Mouse (Mus musculus) kidney, postnatal 0 days (tissue): ENCODE data around the gene Kalrn. TPM values are rescaled to one million over a fixed set of nuclear protein-coding genes. Genes with fewer than 3 reads are reported as not detected.
A peak's percentile ranks its signal among the peaks of the same experiment; 100 is the strongest.
"Not testable (repeated sequence)": the region's sequence is repeated elsewhere in the genome, so short reads cannot be mapped to it uniquely, and the experiment has no call there.

ENCODE experiments used
- ATAC-seq: fragments of 200-750 bp; cut with Nextera tagmentation; replicated peaks from 2 replicates; pipeline ENCODE4 v1.8.0; 2017; ENCODE audit warnings: low read depth, moderate number of reproducible peaks, moderate TSS enrichment, moderate library complexity; ENCODE audit not compliant: low FRiP score
- DNase-seq: peaks from one replicate; pipeline ENCODE4 v3.0.0-alpha.2; 2016; ENCODE audit warnings: low spot score
- H3K27ac ChIP-seq: fragments of 300-500 bp; sonication (generic); 2 replicates; pipeline ENCODE4 v1.5.1; 2014; ENCODE audit warnings: mild to moderate bottlenecking
- H3K27me3 ChIP-seq: fragments of 300-500 bp; sonication (generic); 2 replicates; pipeline ENCODE4 v1.6.1; 2014; ENCODE audit warnings: low read length, mixed read lengths; ENCODE audit not compliant: insufficient read depth
- H3K36me3 ChIP-seq: fragments of 300-500 bp; sonication (generic); 2 replicates; pipeline ENCODE4 v1.6.1; 2014; ENCODE audit warnings: low read length, mixed read lengths; ENCODE audit not compliant: insufficient read depth
- H3K4me1 ChIP-seq: fragments of 300-500 bp; sonication (generic); replicated peaks from 2 replicates; pipeline ENCODE4 v1.6.1; 2014; ENCODE audit warnings: antibody characterized with exemption, low read length, mixed read lengths; ENCODE audit not compliant: insufficient read depth
- H3K4me2 ChIP-seq: fragments of 300-500 bp; sonication (generic); 2 replicates; pipeline ENCODE4 v1.6.1; 2014; ENCODE audit warnings: mild to moderate bottlenecking, low read length, moderate library complexity, mixed read lengths
- H3K4me3 ChIP-seq: fragments of 300-500 bp; sonication (generic); replicated peaks from 2 replicates; pipeline ENCODE4 v1.5.1; 2014; ENCODE audit warnings: low read depth, low read length
- H3K9ac ChIP-seq: fragments of 300-500 bp; sonication (generic); 2 replicates; pipeline ENCODE4 v1.6.1; 2014; ENCODE audit warnings: low read depth, low read length
- H3K9me3 ChIP-seq: fragments of 300-500 bp; sonication (generic); replicated peaks from 2 replicates; pipeline ENCODE4 v1.6.1; 2016; ENCODE audit warnings: low read length, inconsistent platforms, mixed read lengths
- CTCF ChIP-seq: IDR thresholded peaks from 2 replicates; pipeline ENCODE4 v1.5.1; 2016; ENCODE audit warnings: antibody characterized with exemption, low read depth, mild to moderate bottlenecking, moderate library complexity
- WGBS: fragments of 180-500 bp; shearing (Covaris S2); extraction: QIAGEN DNeasy Blood & Tissue Kit; methylation state at CpG from one replicate; pipeline ENCODE4 v1.1.7; 2014; 5-methylcytosine and 5-hydroxymethylcytosine counted together
- polyA plus RNA-seq: library from polyadenylated mRNA; unstranded; fragments of >200 nt; fragmentation: Nextera tagmentation; extraction: Ambion mirVana; gene quantifications from 2 replicates; pipeline ENCODE4 v1.2.1, GENCODE M21; 2015

The Kalrn gene
- polyA plus RNA-seq, 1 experiment from 2014 or later = 20.0 TPM

- no peak for DNase-seq
- Histone ChIP-seq H3K36me3 (no peaks in the 10 kb centered on the region), H3K9ac (no peak overlapping the region), H3K4me3 (no peak overlapping the region), H3K4me2 (no peak overlapping the region), H3K9me3 (no peaks in the 10 kb centered on the region), H3K4me1 (no peaks in the 10 kb centered on the region), H3K27me3 (no peaks in the 10 kb centered on the region), H3K27ac (no peak overlapping the region)
- TF ChIP-seq CTCF = no peak
- ATAC-seq = no peak
- 82% methylated on average over 9 of the region's 9 CpGs for WGBS
Measured at GRCm38 (mm10) chr16:34307458-34307857, 265.9 kb downstream of the Kalrn start.

GRCm38 (mm10) chr16:34305586-34305985, 267.7 kb downstream of the Kalrn start:
- Histone ChIP-seq H3K4me1 (no peaks in the 10 kb centered on the region), H3K4me3 (no peak overlapping the region), H3K27ac (no peak overlapping the region), H3K36me3 (no peaks in the 10 kb centered on the region), H3K27me3 (no peaks in the 10 kb centered on the region), H3K9me3 (no peaks in the 10 kb centered on the region), H3K9ac (no peak overlapping the region), H3K4me2 (no peak overlapping the region)
- no peak for DNase-seq
- 74% methylated on average over 4 of the region's 4 CpGs for WGBS
- TF ChIP-seq CTCF = no peak
- no peak for ATAC-seq

- not testable (repeated sequence) for H3K4me2 ChIP-seq, H3K4me1 ChIP-seq, H3K27ac ChIP-seq, H3K9me3 ChIP-seq, H3K9ac ChIP-seq, H3K36me3 ChIP-seq, H3K27me3 ChIP-seq, H3K4me3 ChIP-seq, ATAC-seq
- DNase-seq = peak; percentile 34
- peak; percentile 67 for TF ChIP-seq CTCF
- WGBS = 72% methylated on average over 4 of the region's 4 CpGs
Measured at GRCm38 (mm10) chr16:34303818-34304217, 269.5 kb downstream of the Kalrn start.

DNA sequence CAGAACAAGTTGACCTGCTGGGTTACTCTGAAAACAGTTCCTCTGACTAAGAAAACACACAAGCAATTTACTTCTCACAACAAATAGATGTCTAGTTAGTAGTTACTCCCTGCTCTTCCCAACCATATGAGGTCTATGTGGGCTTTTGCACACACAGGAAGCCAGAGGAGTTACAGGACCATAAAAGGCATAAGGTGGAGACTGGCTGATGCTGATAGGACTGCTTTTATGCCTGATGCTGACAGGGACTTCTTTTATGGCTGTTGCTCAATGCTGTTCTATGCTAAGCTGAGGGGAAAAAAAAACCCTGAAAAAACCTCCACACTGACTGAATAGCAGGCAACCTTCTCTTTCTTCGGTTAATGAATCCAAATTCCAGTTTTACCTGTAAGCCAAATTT, 270.8 kb downstream of the Kalrn start:
- Histone ChIP-seq H3K9ac (no peak overlapping the region), H3K9me3 (no peaks in the 10 kb centered on the region), H3K27me3 (no peaks in the 10 kb centered on the region), H3K36me3 (no peaks in the 10 kb centered on the region), H3K4me1 (no peaks in the 10 kb centered on the region), H3K4me2 (no peak overlapping the region), H3K4me3 (no peak overlapping the region), H3K27ac (no peak overlapping the region)
- no peak for TF ChIP-seq CTCF
- WGBS = 92% methylated on average over 1 of the region's 1 CpGs
- DNase-seq (no peak), ATAC-seq (no peak)

GRCm38 (mm10) chr16:34302063-34302462, 271.3 kb downstream of the Kalrn start:
- Histone ChIP-seq H3K9ac (no peak overlapping the region), H3K9me3 (no peaks in the 10 kb centered on the region), H3K27me3 (no peaks in the 10 kb centered on the region), H3K4me3 (no peak overlapping the region), H3K4me2 (no peak overlapping the region), H3K36me3 (no peaks in the 10 kb centered on the region), H3K4me1 (no peaks in the 10 kb centered on the region), H3K27ac (no peak overlapping the region)
- ATAC-seq (no peak; the same call in 1 of the 2 replicates), DNase-seq (no peak)
- peak; percentile 53 for TF ChIP-seq CTCF
- 87% methylated on average over 1 of the region's 1 CpGs for WGBS

- H3K27ac ChIP-seq = no peak overlapping the region
- H3K9ac ChIP-seq = no peak overlapping the region
- no peak overlapping the region for H3K4me2 ChIP-seq
- H3K4me3 ChIP-seq = no peak overlapping the region
- H3K27me3 ChIP-seq = no peaks in the 10 kb centered on the region
- no peaks in the 10 kb centered on the region for H3K36me3 ChIP-seq
- no peaks in the 10 kb centered on the region for H3K9me3 ChIP-seq
- H3K4me1 ChIP-seq = no peaks in the 10 kb centered on the region
- no peak for TF ChIP-seq CTCF
- DNase-seq (no peak), ATAC-seq (no peak)
- WGBS = 63% methylated on average over 2 of the region's 2 CpGs
Measured at GRCm38 (mm10) chr16:34299226-34299625, 274.1 kb downstream of the Kalrn start.
